Mouse (Mus musculus): ENCODE measurements around the gene Hist1h3g.
"Not testable (repeated sequence)": the region's sequence is repeated elsewhere in the genome, so short reads cannot be mapped to it uniquely, and the experiment has no call there.

Hist1h3g gene

DNA sequence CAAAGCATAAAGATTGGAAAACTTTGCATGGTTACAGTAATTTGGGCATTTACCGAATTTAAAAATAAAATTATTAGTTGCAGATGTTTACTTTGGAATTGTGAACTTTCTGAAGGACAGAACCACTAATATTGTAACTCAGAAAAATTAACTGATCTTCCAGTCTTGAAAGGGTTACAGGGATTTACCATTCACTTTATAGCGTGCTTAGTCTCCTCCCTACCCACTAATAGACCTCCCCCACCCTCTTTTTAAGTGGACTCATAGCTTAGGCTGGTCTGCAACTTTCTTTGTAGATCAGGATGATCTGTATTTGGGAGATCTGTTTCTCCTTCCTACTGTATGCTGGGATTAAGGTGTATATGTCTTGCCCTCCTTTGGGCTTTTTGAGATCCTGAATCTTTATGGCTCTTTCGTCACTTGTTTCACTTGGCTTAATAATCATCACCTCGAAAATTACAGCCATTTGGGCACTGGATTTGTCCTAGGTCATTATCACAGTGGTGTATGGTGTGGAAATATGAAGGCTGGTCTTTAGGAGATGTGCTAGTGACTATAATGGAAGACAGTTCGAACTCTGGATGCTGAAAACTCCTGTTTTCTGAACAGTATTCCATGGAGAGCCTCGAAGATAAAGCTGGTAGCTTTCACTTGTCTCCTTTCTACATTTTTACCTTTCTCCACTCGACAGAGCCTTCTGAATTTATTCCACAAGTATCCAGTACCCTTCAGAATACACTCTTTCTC lies 1.0 kb downstream of the Hist1h3g start:
- DNase-seq = no peak

DNA sequence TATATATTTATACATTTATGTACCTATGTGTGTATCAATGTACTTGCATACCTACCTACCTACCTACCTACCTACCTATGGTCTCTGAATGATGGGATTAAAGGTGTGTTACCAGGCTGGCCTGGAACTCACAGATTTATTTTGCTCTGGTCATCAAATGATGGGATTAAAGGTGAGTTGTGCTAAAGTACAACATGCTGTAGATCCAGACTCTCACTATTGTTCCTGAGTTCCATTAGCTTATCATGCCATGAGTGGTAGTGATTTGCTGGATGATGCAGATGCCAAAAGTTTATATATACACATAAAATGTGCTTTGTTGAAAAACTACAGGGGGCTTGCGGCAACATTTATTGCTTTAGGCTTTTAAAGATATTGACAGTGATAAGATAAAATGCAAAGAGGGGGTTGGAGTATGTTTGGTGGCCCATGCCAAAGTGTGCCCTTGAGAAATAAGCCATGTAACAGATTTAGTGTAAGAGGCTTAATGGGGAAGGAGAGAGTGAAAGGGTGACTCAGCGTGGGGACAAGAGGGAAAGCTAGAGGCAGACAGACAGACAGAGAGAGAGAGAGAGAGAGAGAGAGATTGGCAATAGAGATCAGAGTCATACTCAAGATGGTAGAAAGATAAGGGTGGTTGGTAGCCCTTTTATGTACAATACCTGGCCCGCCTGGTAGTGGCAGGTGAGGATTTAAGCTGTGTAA lies 1.9 kb downstream of the Hist1h3g start:
- no peak for DNase-seq

- no peak for DNase-seq
Measured at GRCm38 (mm10) chr13:23538249-23538648, 3.0 kb downstream of the Hist1h3g start.

DNA sequence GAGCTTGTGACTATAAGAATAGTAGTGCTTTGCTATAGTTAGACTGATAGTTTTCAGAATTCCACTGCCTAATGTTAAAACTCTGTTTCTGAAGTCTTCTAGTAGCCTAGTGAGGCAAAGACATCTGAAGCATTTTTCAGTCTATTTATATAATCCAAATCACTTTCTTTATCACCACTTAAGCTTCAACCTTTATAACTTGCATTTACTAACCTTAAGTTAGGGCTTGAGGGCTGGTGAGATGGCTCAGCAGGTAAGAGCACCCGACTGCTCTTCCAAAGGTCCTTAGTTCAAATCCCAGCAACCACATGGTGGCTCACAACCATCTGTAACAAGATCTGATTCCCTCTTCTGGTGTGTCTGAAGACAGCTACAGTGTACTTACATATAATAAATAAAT lies 4.6 kb downstream of the Hist1h3g start:
- not testable (repeated sequence) for DNase-seq

DNA sequence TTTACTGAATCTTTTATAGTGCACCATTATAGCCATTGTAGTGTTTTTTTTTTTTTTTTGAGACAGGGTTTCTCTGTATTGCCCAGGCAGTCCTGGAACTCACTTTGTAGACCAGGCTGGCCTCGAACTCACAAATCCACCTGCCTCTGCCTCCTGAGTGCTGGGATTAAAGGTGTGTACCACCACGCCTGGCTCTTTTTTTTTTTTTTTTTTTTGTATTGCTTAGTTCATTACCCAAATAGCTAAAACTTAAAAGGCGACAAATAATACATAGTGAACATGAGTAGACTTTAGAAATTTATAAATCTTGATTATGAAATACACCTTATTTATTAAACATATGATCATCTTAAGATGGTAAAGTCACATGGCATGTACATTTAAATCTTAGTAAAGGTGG lies 6.3 kb downstream of the Hist1h3g start:
- DNase-seq = no peak

GRCm38 (mm10) chr13:23542225-23542980 lies 7.2 kb downstream of the Hist1h3g start:
- not testable (repeated sequence) for DNase-seq

DNA sequence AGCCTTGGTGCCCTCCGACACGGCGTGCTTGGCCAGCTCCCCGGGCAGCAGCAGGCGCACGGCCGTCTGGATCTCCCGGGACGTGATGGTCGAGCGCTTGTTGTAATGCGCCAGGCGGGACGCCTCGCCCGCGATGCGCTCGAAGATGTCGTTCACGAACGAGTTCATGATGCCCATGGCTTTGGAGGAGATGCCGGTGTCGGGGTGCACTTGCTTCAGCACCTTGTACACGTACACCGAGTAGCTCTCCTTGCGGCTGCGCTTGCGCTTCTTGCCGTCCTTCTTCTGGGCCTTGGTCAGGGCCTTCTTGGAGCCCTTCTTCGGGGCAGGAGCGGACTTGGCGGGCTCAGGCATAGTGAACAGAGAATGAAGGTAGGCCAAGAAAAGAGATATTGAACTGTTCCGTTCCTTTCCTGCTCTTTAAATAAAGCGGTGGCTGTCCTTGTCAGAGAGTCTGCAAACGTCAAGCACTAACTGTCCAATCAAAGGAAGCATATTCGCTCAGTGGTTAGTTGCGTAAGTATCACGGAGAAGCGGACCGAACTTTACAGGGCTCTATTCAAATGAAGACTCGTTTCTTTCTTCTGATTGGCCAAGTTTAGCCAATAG lies 7.9 kb downstream of the Hist1h3g start, which contains the start of gene Hist1h2bh:
TSS of gene Hist1h2bh (minus strand) at position 394 of the 609 bp plus-strand sequence.
- DNase-seq = peak; percentile 42 to 53

DNA sequence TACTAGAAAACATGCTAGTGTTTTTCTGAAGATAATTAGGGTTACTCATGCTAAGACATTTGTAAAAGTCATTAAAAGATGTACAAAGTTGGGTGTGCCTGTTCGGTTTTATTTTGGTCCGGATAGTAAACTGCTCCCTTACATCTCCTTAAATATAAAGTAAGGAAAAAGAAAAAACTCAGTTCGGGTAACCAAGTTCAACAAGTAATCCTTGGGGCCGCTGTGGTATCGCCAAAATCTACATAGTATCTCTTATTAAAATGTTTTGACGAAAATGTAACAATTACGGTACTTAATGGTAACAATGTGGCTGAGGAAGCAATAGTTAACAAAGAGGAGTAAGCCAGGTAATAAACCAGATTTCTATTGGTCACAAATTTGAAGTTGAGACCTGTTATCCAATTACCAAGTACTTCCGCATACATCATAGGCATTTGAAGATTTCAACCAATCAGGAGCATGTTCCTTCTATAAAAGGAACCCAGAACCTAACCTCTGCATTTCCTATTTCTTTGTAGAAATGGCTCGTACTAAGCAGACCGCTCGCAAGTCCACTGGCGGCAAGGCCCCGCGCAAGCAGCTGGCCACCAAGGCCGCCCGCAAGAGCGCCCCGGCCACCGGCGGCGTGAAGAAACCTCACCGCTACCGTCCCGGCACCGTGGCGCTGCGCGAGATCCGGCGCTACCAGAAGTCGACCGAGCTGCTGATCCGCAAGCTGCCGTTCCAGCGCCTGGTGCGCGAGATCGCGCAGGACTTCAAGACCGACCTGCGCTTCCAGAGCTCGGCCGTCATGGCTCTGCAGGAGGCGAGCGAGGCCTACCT lies 9.0 kb downstream of the Hist1h3g start, which contains the start of gene Hist1h3f:
TSS of gene Hist1h3f (plus strand) at position 88 of the 822 bp plus-strand sequence.
- DNase-seq = peak; percentile 52 to 66

DNA sequence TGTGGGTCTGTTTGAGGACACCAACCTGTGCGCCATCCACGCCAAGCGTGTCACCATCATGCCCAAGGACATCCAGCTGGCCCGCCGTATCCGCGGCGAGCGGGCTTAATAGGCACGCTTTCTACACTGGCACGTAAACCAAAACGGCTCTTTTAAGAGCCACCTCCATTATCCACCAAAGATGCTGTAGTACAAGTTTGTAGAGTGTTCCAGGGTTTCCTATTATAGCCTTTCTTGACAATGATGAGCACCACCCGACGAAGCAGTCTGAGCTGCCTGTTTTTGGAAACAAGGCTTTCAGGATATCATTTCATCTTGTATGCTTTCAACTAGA lies 9.5 kb downstream of the Hist1h3g start:
- DNase-seq = not testable (repeated sequence)

DNA sequence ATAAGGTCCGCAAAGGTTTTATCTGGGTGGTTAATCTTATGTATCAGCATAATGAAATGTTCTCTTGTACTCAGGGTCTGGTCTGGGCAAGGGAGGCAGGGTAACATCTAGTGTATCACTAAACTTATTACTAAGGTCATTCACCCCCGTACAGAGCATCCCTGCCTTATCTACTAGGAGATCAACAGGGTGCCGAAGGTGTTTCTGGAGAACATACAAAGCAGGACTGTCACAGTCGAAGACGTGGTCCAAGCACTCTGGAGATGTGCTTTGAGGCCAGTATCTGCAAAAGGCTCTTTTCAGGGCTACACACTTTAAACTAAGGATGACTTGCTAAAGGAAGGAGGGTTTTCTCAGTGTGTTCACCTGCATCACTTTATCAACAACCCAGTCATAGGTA lies 11.5 kb downstream of the Hist1h3g start:
- no peak for DNase-seq

DNA sequence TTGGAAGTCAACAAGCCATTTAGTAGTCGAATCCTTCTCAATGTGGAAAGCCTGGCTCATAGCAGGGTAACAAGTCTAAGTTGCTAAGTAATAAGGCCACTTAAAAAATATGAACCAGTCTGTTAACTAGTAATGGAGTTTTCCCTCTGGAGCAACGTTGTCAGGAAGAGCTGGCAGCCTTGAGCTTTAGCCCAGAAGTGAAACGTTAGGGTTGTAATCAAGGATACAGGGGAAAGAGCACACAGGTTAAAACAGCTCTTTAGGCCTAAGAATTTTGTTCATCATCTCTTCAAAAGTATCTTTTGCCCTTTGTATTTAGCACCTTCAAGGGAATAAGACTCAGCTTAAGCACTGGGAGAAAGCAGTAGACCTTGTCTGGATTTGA lies 15.5 kb downstream of the Hist1h3g start:
- DNase-seq = no peak

- peak; percentile 60 to 65 for DNase-seq
Measured at GRCm38 (mm10) chr13:23551146-23551834, 16.1 kb downstream of the Hist1h3g start, which contains the start of gene Hist1h4f. Gene Hist1h4f (minus strand): TSS chr13:23551648.

- no peak for DNase-seq
Measured at GRCm38 (mm10) chr13:23551931-23552914, 17.0 kb downstream of the Hist1h3g start.

DNA sequence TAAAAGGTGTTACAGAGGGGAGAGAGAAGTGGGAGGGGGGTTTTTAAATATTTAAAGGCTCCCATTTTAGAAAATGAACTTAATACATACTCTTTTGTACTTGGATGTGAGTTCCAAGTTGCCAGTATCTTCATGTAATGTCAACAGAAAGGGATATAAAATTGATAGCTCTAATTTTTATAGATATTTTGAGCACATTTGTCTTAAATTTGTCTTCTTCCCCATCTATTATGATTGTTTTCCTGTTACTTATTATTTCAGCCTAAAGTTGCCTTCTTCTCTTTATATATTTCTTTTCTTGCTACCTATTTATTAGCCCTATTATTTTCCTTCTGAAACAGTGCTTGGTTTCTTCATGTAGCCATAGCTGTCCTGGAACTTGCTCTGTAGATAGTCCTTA lies 17.7 kb downstream of the Hist1h3g start, which contains the start of gene Hist1h1d:
TSS of gene Hist1h1d (plus strand) at position 301 of the 400 bp plus-strand sequence.
- no peak for DNase-seq

DNA sequence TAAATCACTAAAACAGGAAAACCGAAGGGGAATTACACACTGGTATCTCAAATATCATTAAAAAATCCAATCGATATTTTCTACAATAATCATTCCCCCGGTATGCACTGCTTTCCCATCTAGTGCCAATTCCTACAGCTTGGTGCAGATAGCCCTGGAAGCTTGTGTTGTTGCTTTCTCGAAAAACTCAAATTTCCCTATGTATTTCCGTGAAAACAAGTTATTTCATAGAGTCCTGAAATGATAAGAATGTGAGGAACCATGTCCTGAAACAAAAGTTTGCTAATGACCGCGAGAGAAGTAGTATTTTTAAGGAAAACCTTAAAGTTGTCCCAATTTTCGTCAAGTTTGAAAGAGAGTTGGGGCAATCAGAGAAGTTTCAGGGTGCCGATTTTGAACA lies 19.2 kb downstream of the Hist1h3g start:
- no peak for DNase-seq

DNA sequence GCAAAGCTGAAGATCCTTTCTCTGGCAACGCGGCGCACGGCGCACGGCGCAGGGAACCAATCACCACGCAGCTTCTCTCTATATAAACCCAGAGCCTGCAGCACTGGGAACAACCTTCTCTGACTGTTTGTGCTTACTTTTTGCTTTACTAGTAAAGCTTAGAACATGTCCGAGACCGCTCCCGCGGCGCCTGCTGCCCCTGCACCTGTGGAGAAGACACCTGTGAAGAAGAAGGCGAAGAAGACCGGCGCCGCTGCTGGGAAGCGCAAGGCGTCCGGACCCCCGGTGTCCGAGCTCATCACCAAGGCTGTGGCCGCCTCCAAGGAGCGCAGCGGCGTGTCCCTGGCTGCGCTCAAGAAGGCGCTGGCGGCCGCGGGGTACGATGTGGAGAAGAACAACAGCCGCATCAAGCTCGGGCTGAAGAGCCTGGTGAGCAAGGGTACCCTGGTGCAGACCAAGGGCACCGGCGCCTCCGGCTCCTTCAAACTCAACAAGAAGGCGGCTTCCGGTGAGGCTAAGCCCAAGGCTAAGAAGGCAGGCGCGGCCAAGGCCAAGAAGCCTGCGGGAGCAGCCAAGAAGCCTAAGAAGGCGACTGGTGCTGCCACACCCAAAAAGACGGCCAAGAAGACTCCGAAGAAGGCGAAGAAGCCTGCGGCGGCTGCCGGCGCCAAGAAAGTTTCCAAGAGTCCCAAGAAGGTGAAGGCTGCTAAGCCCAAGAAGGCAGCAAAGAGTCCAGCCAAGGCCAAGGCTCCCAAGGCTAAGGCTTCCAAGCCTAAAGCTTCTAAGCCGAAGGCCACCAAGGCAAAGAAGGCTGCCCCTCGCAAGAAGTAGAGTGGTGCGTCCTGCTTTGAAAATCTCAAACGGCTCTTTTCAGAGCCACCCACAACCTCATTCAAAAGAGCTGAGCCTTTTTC lies 20.0 kb downstream of the Hist1h3g start:
- peak; percentile 66 to 69 for DNase-seq

DNA sequence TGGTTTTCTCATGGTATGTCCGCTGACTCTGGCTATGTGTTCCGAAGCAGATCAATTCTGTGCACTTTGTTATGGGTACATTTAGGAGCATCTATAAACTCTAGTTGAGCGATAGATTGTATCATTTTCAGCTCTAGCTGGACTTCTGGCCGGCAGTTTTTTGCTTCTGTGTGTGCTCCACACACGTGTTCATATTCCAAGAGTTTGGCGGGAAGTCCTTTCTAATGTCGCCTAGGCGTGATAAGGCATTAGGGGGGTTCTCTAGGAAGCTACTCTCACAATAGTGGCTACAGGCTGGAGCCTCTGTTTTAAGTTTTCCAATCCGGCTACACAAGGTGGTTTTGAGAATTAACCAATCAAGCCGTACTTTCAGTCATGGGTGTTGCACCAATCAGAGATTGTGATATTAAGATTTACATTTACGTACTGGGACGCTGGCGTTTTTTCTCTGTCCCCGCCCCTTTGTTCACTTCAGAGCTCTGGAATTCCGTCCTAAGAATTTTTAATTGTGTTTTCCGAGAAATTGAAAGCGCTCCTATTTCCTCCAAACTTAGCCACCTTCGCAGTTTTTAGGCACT lies 20.7 kb downstream of the Hist1h3g start:
- no peak for DNase-seq

DNA sequence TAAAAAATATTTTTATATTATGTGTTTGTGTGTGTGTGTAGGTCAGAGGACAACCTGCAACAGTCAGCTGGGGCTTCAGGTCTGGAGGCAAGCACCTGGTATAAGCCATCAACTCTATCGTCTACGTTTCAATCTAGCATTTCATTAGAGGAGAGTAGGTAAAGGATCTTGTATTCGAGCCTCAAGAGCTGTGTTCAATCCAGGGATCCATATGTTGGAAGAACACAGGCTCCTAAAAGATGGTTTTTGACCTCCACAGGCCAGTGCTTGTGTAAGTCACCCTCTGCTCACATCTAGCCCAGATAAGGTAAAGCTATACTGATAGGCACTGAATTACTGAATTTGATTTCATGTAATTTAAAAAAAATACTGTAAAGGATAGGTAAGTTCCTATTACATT lies 21.7 kb downstream of the Hist1h3g start:
- DNase-seq = no peak

DNA sequence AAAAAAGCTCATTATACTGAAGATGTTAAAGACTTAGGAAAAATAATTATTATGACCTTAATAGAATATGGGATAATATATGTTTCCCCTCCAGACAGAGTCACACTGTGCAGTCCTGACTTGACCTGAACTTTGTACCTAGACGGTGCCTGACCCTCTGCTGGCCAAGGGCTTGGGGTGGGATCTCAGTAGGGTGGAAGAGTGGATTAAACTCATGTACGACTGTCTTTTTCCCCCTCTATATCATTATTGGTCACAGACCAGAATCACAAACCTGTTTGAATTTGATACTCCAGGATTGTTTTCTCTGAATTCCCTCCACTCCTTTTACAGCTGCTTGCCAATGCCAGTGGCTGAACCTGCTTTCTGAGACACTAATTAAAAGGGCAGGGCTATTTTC lies 25.5 kb downstream of the Hist1h3g start:
- DNase-seq = not testable (repeated sequence)
